Mouse (Mus musculus) neural tube, embryonic 12.5 days (tissue): ENCODE results near the gene Hypk. TPM values are rescaled to one million over a fixed set of nuclear protein-coding genes. Genes with fewer than 3 reads are reported as not detected.

Source experiments
- ATAC-seq: fragments of 200-750 bp; cut with Nextera tagmentation; 2 replicates; pipeline ENCODE4 v1.8.0; 2017; ENCODE audit warnings: low read depth, mild to moderate bottlenecking, moderate TSS enrichment, moderate library complexity; ENCODE audit not compliant: low FRiP score
- H3K27ac ChIP-seq: fragments of 300-500 bp; sonication (generic); 2 replicates; pipeline ENCODE4 v1.5.1; 2016
- H3K27me3 ChIP-seq: fragments of 300-500 bp; sonication (generic); replicated peaks from 2 replicates; pipeline ENCODE4 v1.6.1; 2016; ENCODE audit warnings: mild to moderate bottlenecking
- H3K36me3 ChIP-seq: fragments of 300-500 bp; sonication (generic); 2 replicates; pipeline ENCODE4 v1.6.1; 2016; ENCODE audit warnings: mild to moderate bottlenecking
- H3K4me1 ChIP-seq: fragments of 300-500 bp; sonication (generic); 2 replicates; pipeline ENCODE4 v1.6.1; 2016
- H3K4me2 ChIP-seq: fragments of 300-500 bp; sonication (generic); replicated peaks from 2 replicates; pipeline ENCODE4 v1.6.1; 2016; ENCODE audit warnings: mild to moderate bottlenecking
- H3K4me3 ChIP-seq: fragments of 300-500 bp; sonication (generic); 2 replicates; pipeline ENCODE4 v1.5.1; 2016
- H3K9ac ChIP-seq: fragments of 300-500 bp; sonication (generic); 2 replicates; pipeline ENCODE4 v1.6.1; 2016; ENCODE audit warnings: mild to moderate bottlenecking
- H3K9me3 ChIP-seq: fragments of 300-500 bp; sonication (generic); 2 replicates; pipeline ENCODE4 v1.6.1; 2016; ENCODE audit warnings: mild to moderate bottlenecking
- WGBS: fragments of 180-500 bp; shearing (Covaris S2); methylation state at CpG from one replicate; pipeline ENCODE4 v1.1.7; 2016; 5-methylcytosine and 5-hydroxymethylcytosine counted together
- polyA plus RNA-seq: library from polyadenylated mRNA; unstranded; fragments of >200 nt; fragmentation: Nextera tagmentation; extraction: Ambion mirVana; gene quantifications from 2 replicates; pipeline ENCODE4 v1.2.1, GENCODE M21; 2016

Gene Hypk
- polyA plus RNA-seq, 1 experiment from 2014 or later = 97.6 TPM

GRCm38 (mm10) chr2:121434854-121435253 lies 18.2 kb upstream of the Hypk start:
- Histone ChIP-seq H3K36me3 (peaks cover 94% of the 10 kb centered on the region), H3K4me3 (no peak overlapping the region), H3K4me2 (no peak overlapping the region), H3K4me1 (no peaks in the 10 kb centered on the region), H3K27me3 (no peaks in the 10 kb centered on the region), H3K27ac (no peak overlapping the region), H3K9ac (no peak overlapping the region), H3K9me3 (no peaks in the 10 kb centered on the region)
- 95% methylated on average over 1 of the region's 1 CpGs for WGBS
- ATAC-seq = no peak

- whole genome bisulfite sequencing = 75% methylated on average over 4 of the region's 4 CpGs
- no peak overlapping the region for H3K4me2 ChIP-seq
- no peak for ATAC-seq
- H3K27ac ChIP-seq = no peak overlapping the region
- H3K27me3 ChIP-seq = peaks cover 21% of the 10 kb centered on the region
- no peaks in the 10 kb centered on the region for H3K9me3 ChIP-seq
- no peak overlapping the region for H3K4me3 ChIP-seq
- H3K4me1 ChIP-seq = peaks cover 17% of the 10 kb centered on the region
- peaks cover 50% of the 10 kb centered on the region for H3K36me3 ChIP-seq
- H3K9ac ChIP-seq = no peak overlapping the region
These were observed 13.3 kb upstream of the Hypk start for GRCm38 (mm10) chr2:121439746-121440145.

GRCm38 (mm10) chr2:121440834-121441605 lies 12.1 kb upstream of the Hypk start:
- Histone ChIP-seq H3K9ac (no peak overlapping the region), H3K27ac (no peak overlapping the region), H3K4me1 (peaks cover 17% of the 10 kb centered on the region), H3K9me3 (no peaks in the 10 kb centered on the region), H3K27me3 (peaks cover 21% of the 10 kb centered on the region), H3K36me3 (peaks cover 38% of the 10 kb centered on the region), H3K4me2 (no peak overlapping the region), H3K4me3 (no peak overlapping the region)
- no peak for ATAC-seq
- WGBS = 57% methylated on average over 5 of the region's 5 CpGs

- H3K27me3 ChIP-seq = peaks cover 21% of the 10 kb centered on the region
- peak overlapping the region; percentile 30; the same call in 1 of the 2 replicates for H3K4me3 ChIP-seq
- WGBS = 7% methylated on average over 11 of the region's 11 CpGs
- H3K36me3 ChIP-seq = peaks cover 33% of the 10 kb centered on the region
- H3K4me1 ChIP-seq = peaks cover 17% of the 10 kb centered on the region
- H3K27ac ChIP-seq = no peak overlapping the region
- no peak for ATAC-seq
- peak overlapping the region; percentile 62 for H3K4me2 ChIP-seq
- 0 out of 2 replicates have a peak overlapping the region, but pooled peaks have one; percentile 41 for H3K9ac ChIP-seq
- H3K9me3 ChIP-seq = no peaks in the 10 kb centered on the region
These were observed 11.3 kb upstream of the Hypk start for GRCm38 (mm10) chr2:121441800-121442199.

GRCm38 (mm10) chr2:121442259-121443067 lies 10.6 kb upstream of the Hypk start:
- under 1% methylated on average over 30 of the region's 30 CpGs for WGBS
- peak overlapping the region; percentile 62 for H3K4me2 ChIP-seq
- H3K27me3 ChIP-seq = peaks cover 21% of the 10 kb centered on the region
- H3K4me1 ChIP-seq = peaks cover 17% of the 10 kb centered on the region
- peak overlapping the region; percentile 30 for H3K4me3 ChIP-seq
- no peak overlapping the region for H3K27ac ChIP-seq
- H3K9ac ChIP-seq = 0 out of 2 replicates have a peak overlapping the region, but pooled peaks have one; percentile 41
- no peak for ATAC-seq
- no peaks in the 10 kb centered on the region for H3K9me3 ChIP-seq
- H3K36me3 ChIP-seq = peaks cover 27% of the 10 kb centered on the region

GRCm38 (mm10) chr2:121443068-121443349 lies 10.1 kb upstream of the Hypk start:
- H3K27me3 ChIP-seq = peaks cover 21% of the 10 kb centered on the region
- 7% methylated on average over 8 of the region's 8 CpGs for WGBS
- H3K9ac ChIP-seq = no peak overlapping the region
- peaks cover 17% of the 10 kb centered on the region for H3K4me1 ChIP-seq
- H3K27ac ChIP-seq = no peak overlapping the region
- ATAC-seq = no peak
- H3K4me2 ChIP-seq = peak overlapping the region; percentile 62
- no peak overlapping the region for H3K4me3 ChIP-seq
- no peaks in the 10 kb centered on the region for H3K9me3 ChIP-seq
- H3K36me3 ChIP-seq = peaks cover 21% of the 10 kb centered on the region

- H3K4me2 ChIP-seq = peak within 1 kb of the TSS; percentile 62
These were observed 8.9 kb upstream of the Hypk start, which contains the start of gene Ell3 for GRCm38 (mm10) chr2:121444178-121444577. Ell3 (minus strand) TSS chr2:121444278.

GRCm38 (mm10) chr2:121445117-121445516 lies 8.0 kb upstream of the Hypk start:
- H3K36me3 ChIP-seq = 0 out of 2 replicates have a peak, but pooled peaks cover under 1% of the 10 kb centered on the region
- H3K27me3 ChIP-seq = peaks cover 21% of the 10 kb centered on the region
- H3K4me1 ChIP-seq = peaks cover 22% of the 10 kb centered on the region
- no peaks in the 10 kb centered on the region for H3K9me3 ChIP-seq
- no peak overlapping the region for H3K9ac ChIP-seq
- WGBS = 81% methylated on average over 3 of the region's 3 CpGs
- no peak for ATAC-seq
- H3K27ac ChIP-seq = no peak overlapping the region
- no peak overlapping the region for H3K4me3 ChIP-seq
- H3K4me2 ChIP-seq = no peak overlapping the region

More at GRCm38 (mm10) chr2:121444178-121444577, 8.9 kb upstream of the Hypk start, which contains the start of gene Ell3:
- H3K9me3 ChIP-seq = no peaks in the 10 kb centered on the region
- ATAC-seq = no peak
- peaks cover 19% of the 10 kb centered on the region for H3K4me1 ChIP-seq
- H3K4me3 ChIP-seq = no peak within 1 kb of the TSS
- WGBS = 92% methylated on average over 1 of the region's 1 CpGs
- H3K27me3 ChIP-seq = peaks cover 21% of the 10 kb centered on the region
- H3K27ac ChIP-seq = no peak within 1 kb of the TSS
- H3K9ac ChIP-seq = no peak within 1 kb of the TSS
- peaks cover 9% of the 10 kb centered on the region for H3K36me3 ChIP-seq

GRCm38 (mm10) chr2:121446506-121446905 lies 6.6 kb upstream of the Hypk start:
- Histone ChIP-seq H3K9me3 (no peaks in the 10 kb centered on the region), H3K9ac (no peak overlapping the region), H3K27ac (no peak overlapping the region), H3K27me3 (peaks cover 14% of the 10 kb centered on the region), H3K36me3 (peaks cover 6% of the 10 kb centered on the region; the same call in 1 of the 2 replicates), H3K4me3 (no peak overlapping the region), H3K4me1 (peaks cover 33% of the 10 kb centered on the region), H3K4me2 (no peak overlapping the region)
- ATAC-seq = no peak
- WGBS = 84% methylated on average over 4 of the region's 4 CpGs

GRCm38 (mm10) chr2:121447006-121447405 lies 6.1 kb upstream of the Hypk start:
- Histone ChIP-seq H3K27ac (no peak overlapping the region), H3K36me3 (peaks cover 7% of the 10 kb centered on the region; the same call in 1 of the 2 replicates), H3K4me1 (peaks cover 29% of the 10 kb centered on the region), H3K4me3 (no peak overlapping the region), H3K27me3 (peaks cover 9% of the 10 kb centered on the region), H3K4me2 (no peak overlapping the region), H3K9me3 (no peaks in the 10 kb centered on the region), H3K9ac (no peak overlapping the region)
- WGBS = 97% methylated on average over 3 of the region's 3 CpGs
- ATAC-seq = no peak

GRCm38 (mm10) chr2:121448136-121448535 lies 5.0 kb upstream of the Hypk start:
- peaks cover 12% of the 10 kb centered on the region for H3K36me3 ChIP-seq
- H3K9me3 ChIP-seq = no peaks in the 10 kb centered on the region
- H3K27me3 ChIP-seq = peaks cover 3% of the 10 kb centered on the region; the same call in 1 of the 2 replicates
- peak overlapping the region; percentile 84 for H3K4me2 ChIP-seq
- H3K9ac ChIP-seq = peak overlapping the region; percentile 29; the same call in 1 of the 2 replicates
- no peak for ATAC-seq
- WGBS = 19% methylated on average over 9 of the region's 9 CpGs
- H3K4me1 ChIP-seq = peaks cover 19% of the 10 kb centered on the region
- 0 out of 2 replicates have a peak overlapping the region, but pooled peaks have one; percentile 8 for H3K27ac ChIP-seq
- peak overlapping the region; percentile 93 for H3K4me3 ChIP-seq
